Mouse (Mus musculus): ENCODE measurements around the gene Inpp1.

Gene Inpp1

DNA sequence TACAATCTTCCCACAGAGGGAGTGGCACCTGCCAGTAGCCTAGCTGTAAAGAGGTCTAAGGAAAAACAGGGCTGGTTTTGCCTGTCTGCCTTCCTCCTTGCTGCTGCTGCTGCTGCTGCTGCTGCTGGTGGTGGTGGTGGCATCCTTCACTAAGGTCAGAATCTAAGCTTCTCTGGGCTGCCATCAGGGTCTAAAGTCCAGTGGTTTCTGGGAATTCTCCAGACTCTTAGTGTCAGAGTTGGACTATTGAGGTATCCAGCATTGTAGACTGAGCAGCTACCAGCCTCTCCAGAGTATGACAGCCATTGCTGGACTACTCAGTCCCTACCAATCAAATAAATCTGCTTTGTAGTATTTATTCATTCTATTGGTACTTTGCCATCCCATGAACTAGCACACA lies 24.8 kb downstream of the Inpp1 start:
- no peak for DNase-seq (ENCODE audit: low spot score in 2 of 2)

DNA sequence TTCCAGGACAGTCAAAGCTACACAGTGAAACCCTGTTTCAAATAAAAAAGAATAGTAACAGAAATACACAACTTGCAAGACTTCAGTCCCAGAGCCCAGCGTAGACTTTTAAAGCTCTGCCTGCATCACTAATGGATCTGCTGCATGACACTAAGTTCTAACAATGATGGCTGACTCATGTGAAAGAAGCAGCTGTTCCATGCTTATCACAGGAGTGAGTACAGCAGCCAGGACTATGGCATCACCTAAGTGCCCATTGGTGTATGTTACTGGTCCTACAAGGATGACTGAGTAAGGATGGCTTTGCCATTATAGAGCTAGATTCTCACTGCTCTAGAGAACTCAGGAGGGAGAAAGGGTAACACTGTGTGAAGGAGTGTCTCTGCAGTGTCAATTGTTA lies 30.2 kb downstream of the Inpp1 start:
- DNase-seq (ENCODE audit: low spot score in 2 of 2): no peak

DNA sequence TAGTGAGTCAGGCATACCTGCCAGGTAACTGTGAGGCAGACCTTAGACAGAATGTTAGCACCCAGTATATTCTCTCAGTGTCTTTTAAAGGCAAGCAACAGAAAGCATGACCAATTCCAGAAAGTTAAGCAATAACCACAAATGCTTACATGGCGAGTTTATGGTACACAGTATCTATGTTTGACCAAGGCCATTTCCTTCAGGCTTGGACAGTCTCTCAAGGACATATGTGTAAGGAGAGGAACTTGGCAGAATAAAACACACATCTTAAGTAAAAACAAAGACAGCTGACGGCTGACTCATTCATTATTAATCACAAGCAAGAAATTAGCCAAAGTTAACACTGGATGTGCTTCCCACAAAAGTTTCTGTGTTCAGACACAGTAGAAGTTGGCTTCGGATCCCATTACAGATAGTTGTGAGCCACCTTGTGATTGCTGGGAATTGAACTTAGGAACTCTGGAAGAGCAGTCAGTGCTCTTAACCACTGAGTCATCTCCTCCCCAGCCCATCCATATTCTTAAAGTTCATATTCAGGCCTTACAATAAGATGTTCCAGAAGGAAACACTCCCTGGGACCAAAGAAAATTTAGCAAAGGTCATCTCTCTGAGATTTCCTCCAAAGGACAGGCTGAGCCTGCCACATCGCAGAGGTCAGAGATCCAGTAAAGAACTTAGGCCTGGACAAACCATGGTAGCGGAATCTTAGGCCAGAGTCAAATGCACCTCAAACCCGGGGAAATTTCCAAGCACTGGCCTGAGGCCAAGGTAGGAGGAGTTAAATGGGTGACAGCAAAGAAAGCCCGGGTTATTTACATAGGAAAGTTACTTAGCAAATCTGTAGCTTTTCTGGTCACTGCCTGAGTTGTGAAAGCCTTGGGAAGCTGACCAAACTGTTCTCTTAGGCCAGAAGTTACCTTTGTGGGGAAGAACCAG lies 52.0 kb downstream of the Inpp1 start:
- DNase-seq (ENCODE audit: low spot score in 2 of 2): no peak

DNA sequence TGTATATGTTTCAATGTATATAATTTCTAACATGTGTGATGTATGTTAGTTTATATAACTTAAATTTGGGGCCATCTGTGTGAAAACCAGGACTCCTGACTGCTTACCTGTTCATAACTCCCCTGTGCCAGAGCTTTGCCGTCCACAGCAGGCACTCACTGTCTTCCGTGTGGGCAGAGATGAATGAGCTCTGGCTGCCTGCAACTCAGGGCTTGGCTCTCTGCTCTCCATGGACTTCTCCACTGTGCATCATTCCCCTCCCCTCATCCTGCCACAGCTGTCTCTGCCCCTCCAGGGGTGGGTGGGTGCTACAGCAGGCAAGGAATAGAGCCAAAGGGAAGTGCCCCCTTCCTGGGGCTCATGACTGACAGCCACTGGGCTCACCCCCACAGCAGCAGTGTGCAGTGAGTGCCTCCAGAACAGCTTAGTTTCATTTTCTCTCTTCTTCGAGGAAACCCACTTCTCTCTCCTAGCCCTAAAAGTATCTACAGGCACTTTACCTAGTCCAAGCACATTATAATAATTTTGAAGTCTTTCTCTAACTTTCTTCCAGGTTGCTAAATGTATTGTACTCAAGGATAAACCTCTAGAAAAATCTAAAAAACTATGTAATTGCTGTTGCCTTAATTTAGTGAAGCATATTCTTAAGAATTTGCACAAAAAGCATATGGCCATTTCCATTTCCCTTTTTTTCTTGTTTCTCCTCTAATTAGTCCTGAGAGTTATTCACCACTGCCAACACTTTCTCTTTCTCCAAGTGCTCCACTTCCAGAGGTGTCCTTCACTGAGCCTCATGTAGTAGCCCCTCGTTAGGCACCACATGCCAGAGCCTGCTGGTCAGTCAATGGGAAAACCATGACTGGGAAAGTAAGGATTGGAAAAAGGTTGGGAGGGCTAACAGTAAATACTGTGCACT lies 53.3 kb downstream of the Inpp1 start:
- DNase-seq (ENCODE audit: low spot score in 2 of 2): no peak

DNA sequence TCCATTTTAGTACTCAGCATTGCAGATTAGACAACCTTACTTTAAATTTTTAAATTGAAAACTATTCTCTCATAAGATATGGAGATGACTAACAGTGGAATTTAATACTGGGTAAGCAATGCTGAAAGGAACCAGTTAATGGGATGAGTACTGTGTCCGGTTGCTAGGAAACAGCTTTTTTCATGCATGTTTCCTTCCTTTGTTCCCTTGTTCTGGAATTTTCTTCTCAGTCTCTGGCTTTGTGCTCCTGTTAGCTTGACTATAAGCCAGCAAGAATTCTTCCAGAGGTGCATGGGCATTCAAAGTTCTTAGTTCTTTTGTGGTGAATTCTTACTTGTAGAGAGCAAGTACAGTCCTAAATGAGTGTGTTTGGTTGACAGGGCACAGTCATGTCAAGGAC lies 59.3 kb downstream of the Inpp1 start:
- DNase-seq (ENCODE audit: low spot score in 2 of 2): no peak

DNA sequence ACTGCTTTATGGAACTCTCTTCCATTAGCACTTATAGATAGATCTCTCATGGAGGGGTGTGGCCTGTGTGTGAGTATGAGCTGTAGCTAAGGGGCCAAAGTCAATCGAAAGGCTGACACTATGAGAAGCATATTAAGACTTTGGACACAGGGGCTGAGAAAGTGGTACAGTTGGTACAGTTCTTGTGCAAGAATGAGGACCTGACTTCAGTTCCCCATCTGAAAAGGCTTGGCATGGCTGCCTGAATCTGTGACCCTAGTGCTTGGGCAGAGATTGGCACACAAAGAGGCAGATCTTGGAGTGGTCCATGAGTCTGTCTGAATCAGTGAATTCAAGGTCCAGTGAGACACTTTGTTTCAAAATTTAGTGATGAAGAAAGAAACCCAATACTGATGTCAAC lies 63.2 kb downstream of the Inpp1 start:
- DNase-seq (ENCODE audit: low spot score in 2 of 2): no peak

DNA sequence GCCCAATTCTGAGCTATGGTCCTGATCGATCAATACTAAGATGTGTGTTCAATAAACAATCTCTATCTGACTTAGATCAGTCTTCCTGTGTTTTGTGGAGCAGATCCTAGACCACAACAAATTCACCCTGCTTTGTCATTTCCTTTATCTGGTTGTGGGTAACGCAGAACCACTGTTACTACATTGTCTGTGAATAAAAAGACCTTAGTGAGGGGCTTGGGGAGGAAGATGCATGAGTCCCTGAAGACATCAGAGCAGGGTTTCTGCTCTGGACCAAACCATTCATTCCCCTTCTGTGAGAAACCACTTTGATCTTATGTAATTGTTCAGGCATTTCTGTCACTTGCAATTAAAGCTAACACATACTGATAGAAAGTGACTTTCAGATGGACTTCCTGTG lies 63.7 kb downstream of the Inpp1 start:
- no peak for DNase-seq (ENCODE audit: low spot score in 2 of 2)

DNA sequence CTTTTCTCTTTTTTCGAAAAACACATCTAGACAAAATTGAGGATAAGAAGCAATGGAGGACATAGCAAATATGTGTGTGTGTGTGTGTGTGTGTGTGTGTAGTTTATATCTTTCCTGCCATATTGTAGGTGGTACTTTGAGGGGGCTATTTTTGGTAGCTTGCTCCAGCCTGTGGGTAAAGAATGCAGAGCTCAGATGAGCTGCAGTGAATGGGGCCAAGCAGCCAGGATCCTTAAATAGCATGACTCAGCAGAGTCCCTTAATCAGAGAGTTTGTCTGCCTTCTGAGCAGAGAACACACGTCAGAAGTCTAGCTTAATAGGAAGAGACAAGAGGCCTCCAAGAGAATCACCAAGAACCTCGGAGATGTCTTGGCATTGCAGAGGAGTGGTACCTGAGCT lies 64.8 kb downstream of the Inpp1 start:
- DNase-seq (ENCODE audit: low spot score in 2 of 2): no peak

DNA sequence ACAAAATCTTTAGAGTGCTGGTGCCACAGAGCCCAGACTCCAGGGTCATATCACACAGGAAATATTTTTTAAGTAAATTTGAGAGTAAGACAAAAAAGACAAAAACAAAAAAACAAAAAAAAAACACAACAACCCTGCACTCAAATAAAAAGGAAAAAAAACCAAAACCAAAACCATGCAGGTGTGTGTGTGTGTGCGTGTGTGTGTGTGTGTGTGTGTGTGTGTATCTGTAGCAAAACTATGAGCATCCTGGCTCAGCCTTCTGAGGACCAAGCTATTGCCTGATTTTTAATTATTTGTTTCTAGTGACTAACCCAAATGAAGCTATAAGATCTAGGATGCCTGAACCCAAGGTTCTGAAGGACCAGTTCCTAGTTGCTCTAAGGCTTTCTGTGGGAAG lies 65.9 kb downstream of the Inpp1 start:
- no peak for DNase-seq (ENCODE audit: low spot score in 2 of 2)

DNA sequence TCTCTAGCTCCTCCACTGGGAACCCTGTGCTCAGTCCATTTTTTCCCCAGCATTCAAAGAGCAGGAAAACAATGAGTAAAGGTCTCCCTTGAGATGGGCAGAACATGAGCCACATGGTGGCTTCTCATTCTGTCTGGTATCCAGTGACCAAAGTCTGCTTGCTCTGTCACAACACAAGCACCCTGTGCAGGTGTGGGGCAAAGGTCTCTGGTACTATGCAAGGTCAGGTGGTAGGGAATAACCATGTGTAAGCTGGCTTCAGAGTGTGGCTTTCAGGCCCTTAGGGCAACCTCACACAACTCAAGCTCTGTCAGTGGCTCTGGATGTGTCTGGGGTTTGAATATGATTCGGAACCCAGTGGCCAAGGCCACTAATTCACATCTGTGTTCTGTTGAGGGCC lies 67.5 kb downstream of the Inpp1 start:
- DNase-seq (ENCODE audit: low spot score in 2 of 2): no peak

DNA sequence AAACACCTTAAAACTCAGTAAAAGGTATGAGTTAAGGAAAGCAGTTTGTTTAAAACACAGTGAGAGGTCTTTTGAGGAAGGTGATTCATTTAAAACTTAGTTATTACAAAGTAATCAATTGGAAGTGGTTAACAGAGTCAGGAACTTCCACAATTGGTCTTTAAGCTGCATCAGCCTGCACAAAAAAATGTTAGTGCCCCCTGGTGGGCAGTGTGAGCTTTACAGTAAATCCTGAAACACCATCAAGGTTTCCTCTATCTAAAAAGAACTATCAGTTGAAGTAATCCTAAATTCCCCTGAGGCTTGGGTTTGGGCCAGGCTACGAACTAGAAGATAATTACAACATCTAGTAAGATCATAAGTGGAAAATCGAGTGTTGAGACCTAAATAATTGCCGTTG lies 69.2 kb downstream of the Inpp1 start:
- DNase-seq (ENCODE audit: low spot score in 2 of 2): peak; percentile 47 to 59

DNA sequence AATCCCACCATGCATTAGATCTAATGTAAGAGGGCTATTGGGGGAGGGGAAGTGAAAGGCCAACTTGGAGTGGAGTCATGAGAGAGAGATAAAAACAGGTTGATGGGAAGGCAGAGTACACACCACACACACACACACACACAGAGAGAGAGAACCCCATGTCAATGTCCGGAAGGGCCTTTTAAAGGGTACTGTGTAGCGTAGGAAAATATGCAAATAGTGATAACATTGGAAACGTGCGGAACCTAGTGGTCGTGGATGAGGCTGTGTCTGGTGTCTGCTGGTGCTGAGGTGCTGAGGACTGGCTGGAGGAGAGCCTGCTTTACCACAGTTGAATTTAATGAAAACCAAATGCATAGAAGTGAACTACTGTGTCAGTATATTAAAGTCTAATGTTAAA lies 74.9 kb downstream of the Inpp1 start:
- no peak for DNase-seq (ENCODE audit: low spot score in 2 of 2)

All from frontal cortex, postnatal 25 days (tissue).